Mouse (Mus musculus): ENCODE data around the gene Ppan. TPM values are rescaled to one million over a fixed set of nuclear protein-coding genes. Genes with fewer than 3 reads are reported as not detected.
A peak's percentile ranks its signal among the peaks of the same experiment; 100 is the strongest.

Gene Ppan
- total and polyA plus RNA-seq, 2 experiments from 2014 or later = 16.9 to 17.4 TPM

DNA sequence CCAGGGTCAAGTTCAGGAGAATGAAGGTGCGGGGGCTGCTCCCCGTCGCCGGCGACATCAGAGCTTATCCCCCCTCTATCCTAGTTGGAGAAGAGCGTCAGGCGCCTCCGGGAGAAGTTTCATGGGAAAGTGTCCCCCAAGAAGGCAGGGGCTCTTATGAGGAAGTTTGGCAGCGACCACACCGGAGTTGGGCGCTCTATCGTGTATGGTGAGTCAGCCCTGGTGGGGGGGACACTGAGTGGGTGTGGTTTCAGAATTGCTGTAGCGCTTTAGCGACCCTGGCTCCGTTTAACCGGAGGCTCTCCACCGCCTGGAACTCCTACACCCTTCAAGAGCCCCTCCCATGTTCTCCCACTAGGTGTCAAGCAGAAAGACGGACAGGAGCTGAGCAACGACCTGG, 18.7 kb upstream of the Ppan start:
- Histone ChIP-seq H3K27ac (ENCODE audit: low read depth) (no peak overlapping the region), H3K9me3 (replicated peaks; ENCODE audit: control insufficient read depth, low read length) (no peaks in the 10 kb centered on the region), H3K4me3 (ENCODE audit: low read depth, low read length) (peak overlapping the region; percentile 66), H3K4me2 (ENCODE audit: low read depth, low read length) (peak overlapping the region; percentile 81), H3K9ac (replicated peaks; ENCODE audit: low read depth, low read length) (peak overlapping the region; percentile 57; the same call in 1 of the 2 replicates), H3K27me3 (ENCODE audit: control insufficient read depth, insufficient read depth, low read length) (0 out of 2 replicates have a peak, but pooled peaks cover 15% of the 10 kb centered on the region), H3K4me1 (ENCODE audit: control insufficient read depth, insufficient read depth) (peaks cover 4% of the 10 kb centered on the region; the same call in 1 of the 2 replicates), H3K36me3 (replicated peaks; ENCODE audit: control insufficient read depth, insufficient read depth, low read length) (no peaks in the 10 kb centered on the region)
- ATAC-seq (ENCODE audit: insufficient read depth, low read depth) (no peak), DNase-seq (ENCODE audit: low spot score) (no peak)
- WGBS = 7% methylated on average over 19 of the region's 19 CpGs
- TF ChIP-seq CTCF (IDR thresholded peaks at IDR 0.05; ENCODE audit: low read depth) = no peak
- no peak for TF ChIP-seq EP300 (IDR thresholded peaks at IDR 0.05; ENCODE audit: low read depth)

DNA sequence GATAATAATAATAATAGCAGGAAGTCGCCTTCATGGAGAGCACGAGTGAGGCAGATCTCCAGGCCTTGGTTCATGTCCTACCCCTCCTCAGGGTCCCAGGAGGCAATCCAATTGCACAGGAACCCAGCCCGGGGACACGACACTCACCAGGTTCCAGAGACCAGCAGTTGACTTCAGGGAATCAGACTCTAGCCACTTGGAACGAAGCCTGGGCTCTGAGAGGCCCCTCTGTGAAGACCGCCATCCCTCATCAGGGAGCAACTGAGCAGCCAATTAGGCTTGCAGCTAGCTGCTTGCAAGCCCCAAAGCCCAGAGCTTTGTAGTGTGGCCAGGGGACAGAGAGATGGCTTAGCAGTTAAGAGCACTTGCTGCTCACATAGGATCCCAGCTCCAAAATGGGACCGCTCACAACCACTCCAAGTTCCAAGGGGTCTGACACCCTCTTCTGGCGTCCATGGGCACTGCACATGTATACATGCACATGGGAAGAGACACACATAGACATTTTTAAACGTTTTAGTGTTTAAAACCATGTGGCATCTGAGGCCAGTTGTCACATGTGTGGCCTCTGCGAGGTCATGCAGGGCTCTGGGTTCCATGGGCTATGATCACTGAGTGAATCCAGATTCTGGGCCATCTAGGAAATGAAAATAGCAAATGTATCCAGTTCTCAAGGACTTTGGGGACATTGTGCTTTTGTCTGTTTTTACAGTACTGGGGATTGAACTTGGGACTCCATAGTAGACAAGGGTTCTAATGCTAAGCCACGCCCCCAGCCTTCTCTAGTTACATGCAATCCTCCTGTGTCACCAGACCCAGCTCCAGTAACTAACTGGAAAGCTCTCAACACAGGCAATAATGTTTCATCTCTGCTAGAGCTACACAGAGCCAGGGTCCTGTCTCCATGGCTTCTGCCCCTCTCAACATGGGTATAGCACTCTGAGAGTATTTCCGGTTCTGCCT, 17.5 kb upstream of the Ppan start:
- no peak for TF ChIP-seq EP300 (IDR thresholded peaks at IDR 0.05; ENCODE audit: low read depth)
- WGBS = 73% methylated on average over 12 of the region's 12 CpGs
- DNase-seq (ENCODE audit: low spot score) (no peak), ATAC-seq (ENCODE audit: insufficient read depth, low read depth) (no peak)
- Histone ChIP-seq H3K9ac (replicated peaks; ENCODE audit: low read depth, low read length) (no peak overlapping the region), H3K27me3 (ENCODE audit: control insufficient read depth, insufficient read depth, low read length) (0 out of 2 replicates have a peak, but pooled peaks cover 15% of the 10 kb centered on the region), H3K4me1 (ENCODE audit: control insufficient read depth, insufficient read depth) (peaks cover 4% of the 10 kb centered on the region; the same call in 1 of the 2 replicates), H3K9me3 (replicated peaks; ENCODE audit: control insufficient read depth, low read length) (no peaks in the 10 kb centered on the region), H3K4me3 (ENCODE audit: low read depth, low read length) (no peak overlapping the region), H3K36me3 (replicated peaks; ENCODE audit: control insufficient read depth, insufficient read depth, low read length) (no peaks in the 10 kb centered on the region), H3K27ac (ENCODE audit: low read depth) (no peak overlapping the region), H3K4me2 (ENCODE audit: low read depth, low read length) (no peak overlapping the region)

DNA sequence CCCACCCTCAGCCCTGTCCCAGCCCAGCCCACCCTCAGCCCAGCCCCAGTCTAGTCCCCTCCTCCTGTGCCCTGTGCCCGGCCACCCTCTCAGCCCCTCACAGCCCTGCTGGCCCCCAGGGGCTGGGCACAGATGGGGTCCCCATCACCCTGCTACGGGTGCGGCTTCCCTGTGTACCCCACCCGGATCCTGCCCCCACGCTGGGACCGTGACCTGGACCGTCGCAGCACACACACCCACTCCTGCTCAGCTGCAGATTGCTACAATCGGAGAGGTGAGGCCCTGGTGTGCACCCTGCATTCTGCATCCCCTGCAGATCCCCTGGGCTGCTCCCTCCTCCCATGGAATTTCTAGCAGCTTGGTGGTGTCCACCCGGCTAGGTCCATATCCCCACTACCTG, 15.0 kb upstream of the Ppan start:
- TF ChIP-seq EP300 (IDR thresholded peaks at IDR 0.05; ENCODE audit: low read depth) (no peak), CTCF (IDR thresholded peaks at IDR 0.05; ENCODE audit: low read depth) (no peak)
- no peak overlapping the region for H3K4me2 ChIP-seq (ENCODE audit: low read depth, low read length)
- WGBS = 90% methylated on average over 10 of the region's 10 CpGs
- no peak for DNase-seq (ENCODE audit: low spot score)
- H3K9me3 ChIP-seq (replicated peaks; ENCODE audit: control insufficient read depth, low read length) = no peaks in the 10 kb centered on the region
- no peak overlapping the region for H3K9ac ChIP-seq (replicated peaks; ENCODE audit: low read depth, low read length)
- peaks cover 4% of the 10 kb centered on the region; the same call in 1 of the 2 replicates for H3K4me1 ChIP-seq (ENCODE audit: control insufficient read depth, insufficient read depth)
- no peak overlapping the region for H3K27ac ChIP-seq (ENCODE audit: low read depth)
- H3K36me3 ChIP-seq (replicated peaks; ENCODE audit: control insufficient read depth, insufficient read depth, low read length) = no peaks in the 10 kb centered on the region
- no peak for ATAC-seq (ENCODE audit: insufficient read depth, low read depth)
- 0 out of 2 replicates have a peak, but pooled peaks cover 12% of the 10 kb centered on the region for H3K27me3 ChIP-seq (ENCODE audit: control insufficient read depth, insufficient read depth, low read length)
- no peak overlapping the region for H3K4me3 ChIP-seq (ENCODE audit: low read depth, low read length)

DNA sequence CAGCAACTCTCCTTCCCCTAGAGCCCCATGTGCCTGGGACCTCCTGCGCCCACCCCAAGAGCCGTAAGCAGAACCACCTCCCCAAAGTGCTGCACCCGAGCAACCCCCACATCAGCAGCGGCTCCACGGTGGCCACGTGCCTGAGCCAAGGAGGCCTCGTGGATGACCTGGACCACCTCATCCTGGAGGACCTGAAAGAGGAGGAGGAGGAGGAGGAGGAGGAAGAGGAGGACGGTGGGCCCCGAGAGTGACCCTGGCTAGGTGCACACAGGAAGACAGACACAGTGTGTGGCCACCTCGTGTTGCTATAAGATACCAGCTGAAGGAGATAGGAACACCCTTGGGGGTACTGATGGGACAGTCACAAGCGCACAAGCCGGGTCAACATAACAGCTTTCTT, 14.5 kb upstream of the Ppan start:
- Histone ChIP-seq H3K4me2 (ENCODE audit: low read depth, low read length) (no peak overlapping the region), H3K36me3 (replicated peaks; ENCODE audit: control insufficient read depth, insufficient read depth, low read length) (no peaks in the 10 kb centered on the region), H3K4me3 (ENCODE audit: low read depth, low read length) (no peak overlapping the region), H3K27me3 (ENCODE audit: control insufficient read depth, insufficient read depth, low read length) (0 out of 2 replicates have a peak, but pooled peaks cover 7% of the 10 kb centered on the region), H3K27ac (ENCODE audit: low read depth) (no peak overlapping the region), H3K4me1 (ENCODE audit: control insufficient read depth, insufficient read depth) (peaks cover 4% of the 10 kb centered on the region; the same call in 1 of the 2 replicates), H3K9ac (replicated peaks; ENCODE audit: low read depth, low read length) (no peak overlapping the region), H3K9me3 (replicated peaks; ENCODE audit: control insufficient read depth, low read length) (no peaks in the 10 kb centered on the region)
- no peak for TF ChIP-seq CTCF (IDR thresholded peaks at IDR 0.05; ENCODE audit: low read depth)
- no peak for TF ChIP-seq EP300 (IDR thresholded peaks at IDR 0.05; ENCODE audit: low read depth)
- 81% methylated on average over 12 of the region's 12 CpGs for WGBS
- no peak for DNase-seq (ENCODE audit: low spot score)
- ATAC-seq (ENCODE audit: insufficient read depth, low read depth) = no peak

DNA sequence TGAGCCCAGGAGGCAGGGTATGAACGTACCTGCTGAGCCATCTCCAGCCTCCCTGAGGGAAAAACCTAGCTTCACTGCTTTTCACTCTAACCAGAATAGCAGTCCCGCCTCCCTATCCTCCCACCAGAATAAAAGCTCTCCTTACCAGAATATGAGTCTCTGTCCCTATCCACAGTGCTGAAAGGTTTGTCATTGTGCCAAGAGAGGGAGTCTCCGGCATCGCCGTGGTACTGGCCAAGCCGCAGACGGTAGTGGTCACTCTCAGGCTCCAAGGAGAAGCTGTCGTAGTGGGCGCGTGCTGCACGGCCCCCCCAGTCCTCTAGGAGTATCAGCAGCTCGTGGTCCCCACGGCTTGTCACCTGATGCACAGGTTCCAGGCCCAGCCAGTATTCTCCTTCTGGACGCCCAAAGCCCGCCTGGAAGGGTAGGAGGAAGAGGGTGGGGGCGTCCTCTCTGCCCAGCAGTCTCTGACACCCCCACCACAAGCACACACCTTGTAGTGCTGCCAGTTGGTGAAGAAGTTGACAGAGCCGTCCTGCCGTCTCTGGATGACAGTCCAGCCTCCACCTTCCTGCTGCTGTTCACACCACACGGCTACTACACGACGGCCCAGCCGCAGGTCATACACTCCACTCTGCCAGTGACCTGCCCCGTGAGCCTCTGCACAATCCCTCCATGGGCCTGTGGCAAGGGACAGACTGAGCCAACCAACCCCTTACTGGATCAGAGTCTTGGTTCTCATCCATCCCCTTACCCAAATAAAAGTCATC, 12.8 kb upstream of the Ppan start:
- Histone ChIP-seq H3K36me3 (replicated peaks; ENCODE audit: control insufficient read depth, insufficient read depth, low read length) (no peaks in the 10 kb centered on the region), H3K9ac (replicated peaks; ENCODE audit: low read depth, low read length) (no peak overlapping the region), H3K4me2 (ENCODE audit: low read depth, low read length) (no peak overlapping the region), H3K9me3 (replicated peaks; ENCODE audit: control insufficient read depth, low read length) (no peaks in the 10 kb centered on the region), H3K4me1 (ENCODE audit: control insufficient read depth, insufficient read depth) (no peaks in the 10 kb centered on the region), H3K27me3 (ENCODE audit: control insufficient read depth, insufficient read depth, low read length) (no peaks in the 10 kb centered on the region), H3K4me3 (ENCODE audit: low read depth, low read length) (no peak overlapping the region), H3K27ac (ENCODE audit: low read depth) (no peak overlapping the region)
- DNase-seq (ENCODE audit: low spot score) = peak; percentile 21
- TF ChIP-seq CTCF (IDR thresholded peaks at IDR 0.05; ENCODE audit: low read depth) = no peak
- WGBS = 59% methylated on average over 23 of the region's 23 CpGs
- ATAC-seq (ENCODE audit: insufficient read depth, low read depth) = no peak
